Mouse (Mus musculus): Measurements from ENCODE around the gene Phlda3. TPM values are rescaled to one million over a fixed set of nuclear protein-coding genes. Genes with fewer than 3 reads are reported as not detected.
A peak's percentile ranks its signal among the peaks of the same experiment; 100 is the strongest.

Phlda3 gene
- polyA plus RNA-seq (2015; fragmentation: Nextera tagmentation; extraction: Ambion mirVana), result 77.4 and 80.5 TPM in 2 replicates

- ATAC-seq (ENCODE audit: insufficient read depth, low FRiP score), result peak; percentile 94
- Histone ChIP-seq H3K4me3 (replicated peaks; ENCODE audit: low read length) (peak within 1 kb of the TSS; percentile 70), H3K27me3 (ENCODE audit: control insufficient read depth, insufficient read depth, low read length) (no peaks in the 10 kb centered on the region), H3K4me2 (ENCODE audit: low read depth, low read length) (peak within 1 kb of the TSS; percentile 75), H3K4me1 (ENCODE audit: control insufficient read depth, insufficient read depth, low read length) (peaks cover 34% of the 10 kb centered on the region), H3K27ac (ENCODE audit: low read length) (peak within 1 kb of the TSS; percentile 93), H3K36me3 (ENCODE audit: control insufficient read depth, insufficient read depth, low read length) (no peaks in the 10 kb centered on the region), H3K9me3 (replicated peaks; ENCODE audit: control insufficient read depth, low read length) (no peaks in the 10 kb centered on the region), H3K9ac (ENCODE audit: low read length) (peak within 1 kb of the TSS; percentile 94)
- WGBS, result under 1% methylated on average over 88 of the region's 90 CpGs
These were observed at the start of gene Phlda3 for GRCm38 (mm10) chr1:135765645-135766591. Phlda3 (plus strand) TSS chr1:135766119.

DNA sequence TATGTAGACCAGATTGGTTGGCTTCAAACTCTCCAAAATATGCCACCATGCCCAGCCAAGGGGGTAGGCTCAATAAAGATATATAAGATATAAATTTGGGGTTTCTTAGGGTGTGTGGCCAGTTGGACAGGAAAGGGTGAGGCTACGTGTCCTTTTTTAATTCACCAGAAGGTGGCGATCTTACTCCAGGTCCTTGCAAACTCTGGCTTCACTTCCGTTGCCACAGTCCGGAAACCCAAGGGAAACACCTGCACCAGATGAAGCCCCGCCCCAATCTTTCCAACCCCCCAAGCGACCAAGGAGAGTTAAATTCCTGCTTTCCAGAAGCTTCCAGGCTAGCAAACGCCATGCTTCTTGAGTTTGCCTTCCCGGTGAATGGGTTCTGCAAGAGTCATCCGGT is 46.4 kb upstream of the Phlda3 start:
- H3K27me3 ChIP-seq (ENCODE audit: control insufficient read depth, insufficient read depth, low read length), result no peaks in the 10 kb centered on the region
- no peaks in the 10 kb centered on the region for H3K4me1 ChIP-seq (ENCODE audit: control insufficient read depth, insufficient read depth, low read length)
- 21% methylated on average over 9 of the region's 9 CpGs for WGBS
- ATAC-seq (ENCODE audit: insufficient read depth, low FRiP score), result peak; percentile 78
- H3K27ac ChIP-seq (ENCODE audit: low read length), result no peak overlapping the region
- H3K9ac ChIP-seq (ENCODE audit: low read length), result no peak overlapping the region
- no peak overlapping the region for H3K4me3 ChIP-seq (replicated peaks; ENCODE audit: low read length)
- no peaks in the 10 kb centered on the region for H3K9me3 ChIP-seq (replicated peaks; ENCODE audit: control insufficient read depth, low read length)
- no peaks in the 10 kb centered on the region for H3K36me3 ChIP-seq (ENCODE audit: control insufficient read depth, insufficient read depth, low read length)
- H3K4me2 ChIP-seq (ENCODE audit: low read depth, low read length), result no peak overlapping the region

DNA sequence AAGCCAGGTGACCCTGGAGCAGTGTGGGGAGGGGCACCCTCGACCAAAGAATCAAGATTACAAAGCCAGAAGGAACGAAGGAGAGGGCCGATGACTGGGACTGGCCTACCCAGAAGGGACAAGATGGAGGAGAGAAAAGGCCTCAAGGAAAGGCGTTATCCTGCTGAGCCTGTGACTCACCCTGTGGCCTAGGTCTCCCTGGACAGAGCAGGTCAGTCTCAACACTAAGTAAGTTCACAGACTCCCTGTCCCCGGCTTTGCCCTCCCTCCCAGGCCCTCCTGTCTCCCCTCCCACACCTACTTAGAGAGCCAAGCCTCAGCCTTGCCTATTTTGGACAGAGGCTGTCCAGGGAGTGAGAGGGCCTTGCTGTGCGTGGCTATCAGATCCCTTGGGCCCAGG is 45.9 kb upstream of the Phlda3 start, which contains the start of gene Csrp1:
TSS of gene Csrp1 (plus strand) at position 79 of the 400 bp plus-strand sequence.
- Histone ChIP-seq H3K4me3 (replicated peaks; ENCODE audit: low read length) (no peak within 1 kb of the TSS), H3K27ac (ENCODE audit: low read length) (no peak within 1 kb of the TSS), H3K9me3 (replicated peaks; ENCODE audit: control insufficient read depth, low read length) (no peaks in the 10 kb centered on the region), H3K4me1 (ENCODE audit: control insufficient read depth, insufficient read depth, low read length) (no peaks in the 10 kb centered on the region), H3K9ac (ENCODE audit: low read length) (0 out of 2 replicates have a peak within 1 kb of the TSS, but pooled peaks have one; percentile 2), H3K27me3 (ENCODE audit: control insufficient read depth, insufficient read depth, low read length) (no peaks in the 10 kb centered on the region), H3K4me2 (ENCODE audit: low read depth, low read length) (no peak within 1 kb of the TSS), H3K36me3 (ENCODE audit: control insufficient read depth, insufficient read depth, low read length) (no peaks in the 10 kb centered on the region)
- peak; percentile 23; the same call in 1 of the 2 replicates for ATAC-seq (ENCODE audit: insufficient read depth, low FRiP score)
- 64% methylated on average over 6 of the region's 6 CpGs for WGBS

DNA sequence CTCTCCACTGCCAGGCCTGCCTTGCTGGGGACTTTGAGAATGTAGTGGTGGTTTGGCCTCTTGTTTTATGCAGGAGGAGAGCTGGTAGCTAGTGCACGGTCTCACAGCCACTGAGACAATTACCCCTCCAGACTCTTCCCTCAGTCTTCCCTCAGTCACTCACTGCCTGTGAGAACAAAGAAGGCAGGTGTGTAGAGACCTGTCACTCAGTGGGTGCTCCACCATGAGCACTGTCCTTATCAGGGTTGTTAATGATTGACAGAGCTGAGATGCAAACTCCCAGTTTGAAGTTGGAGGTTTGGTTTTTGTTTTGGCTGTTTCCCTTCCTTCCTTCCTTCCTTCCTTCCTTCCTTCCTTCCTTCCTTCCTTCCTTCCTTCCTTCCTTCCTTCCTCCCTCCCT is 42.9 kb upstream of the Phlda3 start:
- Histone ChIP-seq H3K27me3 (ENCODE audit: control insufficient read depth, insufficient read depth, low read length) (no peaks in the 10 kb centered on the region), H3K4me2 (ENCODE audit: low read depth, low read length) (no peak overlapping the region), H3K9ac (ENCODE audit: low read length) (no peak overlapping the region), H3K27ac (ENCODE audit: low read length) (no peak overlapping the region), H3K9me3 (replicated peaks; ENCODE audit: control insufficient read depth, low read length) (no peaks in the 10 kb centered on the region), H3K36me3 (ENCODE audit: control insufficient read depth, insufficient read depth, low read length) (no peaks in the 10 kb centered on the region), H3K4me3 (replicated peaks; ENCODE audit: low read length) (no peak overlapping the region), H3K4me1 (ENCODE audit: control insufficient read depth, insufficient read depth, low read length) (no peaks in the 10 kb centered on the region)
- 35% methylated on average over 1 of the region's 1 CpGs for WGBS
- peak; percentile 65 for ATAC-seq (ENCODE audit: insufficient read depth, low FRiP score)

DNA sequence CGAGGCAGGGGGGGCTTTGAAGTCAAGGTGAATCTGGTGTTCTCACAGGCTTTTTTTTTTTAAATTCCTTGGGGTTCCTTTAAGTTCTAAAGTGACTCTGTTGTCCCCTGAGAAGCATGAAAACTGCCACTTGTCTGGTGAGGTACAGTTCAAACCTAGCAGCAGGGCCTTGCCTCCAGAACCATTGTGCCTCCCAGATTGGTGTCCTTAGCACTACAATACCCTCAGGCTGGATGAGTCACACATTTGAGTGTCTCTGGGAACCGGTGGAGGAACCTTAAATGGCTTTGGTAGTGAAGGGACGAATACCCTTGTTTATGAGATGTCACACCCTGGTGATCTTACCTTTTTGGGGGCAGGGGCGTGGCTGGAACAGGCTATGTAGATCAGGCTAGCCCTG is 41.8 kb upstream of the Phlda3 start:
- Histone ChIP-seq H3K36me3 (ENCODE audit: control insufficient read depth, insufficient read depth, low read length) (no peaks in the 10 kb centered on the region), H3K9me3 (replicated peaks; ENCODE audit: control insufficient read depth, low read length) (no peaks in the 10 kb centered on the region), H3K27me3 (ENCODE audit: control insufficient read depth, insufficient read depth, low read length) (no peaks in the 10 kb centered on the region), H3K27ac (ENCODE audit: low read length) (no peak overlapping the region), H3K4me3 (replicated peaks; ENCODE audit: low read length) (no peak overlapping the region), H3K4me2 (ENCODE audit: low read depth, low read length) (no peak overlapping the region), H3K9ac (ENCODE audit: low read length) (no peak overlapping the region), H3K4me1 (ENCODE audit: control insufficient read depth, insufficient read depth, low read length) (no peaks in the 10 kb centered on the region)
- 64% methylated on average over 4 of the region's 4 CpGs for WGBS
- no peak for ATAC-seq (ENCODE audit: insufficient read depth, low FRiP score)

DNA sequence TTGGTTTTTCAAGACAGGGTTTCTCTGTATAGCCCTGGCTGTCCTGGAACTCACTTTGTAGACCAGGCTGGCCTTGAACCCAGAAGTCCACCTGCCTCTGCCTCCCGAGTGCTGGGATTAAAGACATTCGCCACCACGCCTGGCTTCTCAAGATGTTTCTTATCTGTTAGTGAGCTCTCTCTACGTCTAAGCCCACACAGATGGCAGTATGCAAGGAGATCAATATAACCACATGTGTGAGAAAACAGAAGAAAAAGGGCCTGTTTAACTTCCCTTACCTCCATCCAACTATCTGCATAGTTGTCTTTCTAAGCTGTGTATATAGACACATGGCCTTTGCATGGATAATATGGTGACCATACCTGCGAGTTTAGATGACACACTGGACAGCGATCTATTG is 40.6 kb upstream of the Phlda3 start:
- Histone ChIP-seq H3K4me2 (ENCODE audit: low read depth, low read length) (no peak overlapping the region), H3K9me3 (replicated peaks; ENCODE audit: control insufficient read depth, low read length) (no peaks in the 10 kb centered on the region), H3K4me3 (replicated peaks; ENCODE audit: low read length) (no peak overlapping the region), H3K4me1 (ENCODE audit: control insufficient read depth, insufficient read depth, low read length) (peaks cover 7% of the 10 kb centered on the region), H3K9ac (ENCODE audit: low read length) (no peak overlapping the region), H3K36me3 (ENCODE audit: control insufficient read depth, insufficient read depth, low read length) (no peaks in the 10 kb centered on the region), H3K27me3 (ENCODE audit: control insufficient read depth, insufficient read depth, low read length) (no peaks in the 10 kb centered on the region), H3K27ac (ENCODE audit: low read length) (no peak overlapping the region)
- WGBS, result 90% methylated on average over 6 of the region's 6 CpGs
- ATAC-seq (ENCODE audit: insufficient read depth, low FRiP score), result no peak

DNA sequence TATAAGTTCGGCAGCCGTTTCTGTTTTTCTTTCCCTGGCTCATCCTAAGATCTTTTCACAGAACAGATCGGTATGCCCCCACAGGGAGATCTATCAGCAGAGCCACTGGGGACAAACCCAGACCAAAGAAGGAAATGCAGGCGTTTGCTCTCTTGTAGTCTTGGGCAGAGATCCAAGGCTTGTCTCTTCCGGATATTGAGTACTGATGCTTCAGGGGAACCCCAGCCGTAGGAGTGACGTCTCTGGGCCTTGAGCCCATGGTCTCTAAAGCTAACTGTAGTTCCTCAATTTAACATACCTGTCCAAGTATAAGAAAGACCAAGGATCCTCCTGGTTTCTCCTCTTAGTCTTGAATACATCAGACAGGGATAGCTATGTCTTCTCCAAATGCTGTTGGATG is 40.0 kb upstream of the Phlda3 start:
- Histone ChIP-seq H3K9me3 (replicated peaks; ENCODE audit: control insufficient read depth, low read length) (no peaks in the 10 kb centered on the region), H3K4me2 (ENCODE audit: low read depth, low read length) (no peak overlapping the region), H3K36me3 (ENCODE audit: control insufficient read depth, insufficient read depth, low read length) (no peaks in the 10 kb centered on the region), H3K27me3 (ENCODE audit: control insufficient read depth, insufficient read depth, low read length) (no peaks in the 10 kb centered on the region), H3K4me1 (ENCODE audit: control insufficient read depth, insufficient read depth, low read length) (peaks cover 13% of the 10 kb centered on the region), H3K27ac (ENCODE audit: low read length) (no peak overlapping the region), H3K4me3 (replicated peaks; ENCODE audit: low read length) (no peak overlapping the region), H3K9ac (ENCODE audit: low read length) (no peak overlapping the region)
- WGBS, result 38% methylated on average over 7 of the region's 7 CpGs
- no peak for ATAC-seq (ENCODE audit: insufficient read depth, low FRiP score)

DNA sequence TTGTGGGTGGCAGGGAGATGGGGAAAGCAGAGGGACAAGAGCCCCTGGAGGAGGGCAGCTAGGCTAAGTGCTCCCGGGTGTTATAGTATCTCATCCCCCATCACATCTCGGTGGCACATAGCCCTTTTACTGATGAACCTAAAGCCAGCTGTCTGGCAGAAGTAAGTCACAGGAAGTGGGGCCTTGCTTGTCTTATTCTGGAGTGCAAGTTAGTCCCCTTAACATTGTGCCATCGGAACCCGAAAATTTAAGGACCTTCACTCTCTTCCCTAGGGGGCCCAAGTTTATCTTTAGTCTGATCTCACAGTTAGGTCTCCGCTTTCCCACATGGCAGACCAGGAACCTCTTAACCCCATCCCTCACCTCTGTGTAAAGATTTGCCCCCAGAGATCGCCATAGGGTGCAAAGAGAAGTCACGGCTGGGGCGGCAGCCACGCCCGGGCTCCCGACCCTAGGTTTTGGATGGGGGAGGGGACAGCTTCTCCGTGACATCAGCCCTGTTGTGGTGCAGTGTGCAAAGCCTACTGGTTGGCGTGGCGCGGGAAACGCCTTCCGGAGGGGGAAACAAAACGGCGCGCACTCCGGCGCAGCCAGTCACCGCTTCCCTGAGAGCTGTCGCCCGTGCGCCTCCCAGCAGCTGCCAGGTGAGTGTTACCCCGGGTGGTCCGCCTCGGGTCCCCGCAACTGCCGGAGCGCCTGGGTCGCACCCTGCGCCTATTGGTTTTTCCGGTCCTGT is 37.1 kb upstream of the Phlda3 start:
- ATAC-seq (ENCODE audit: insufficient read depth, low FRiP score), result peak; percentile 83
- 2% methylated on average over 35 of the region's 35 CpGs for WGBS

DNA sequence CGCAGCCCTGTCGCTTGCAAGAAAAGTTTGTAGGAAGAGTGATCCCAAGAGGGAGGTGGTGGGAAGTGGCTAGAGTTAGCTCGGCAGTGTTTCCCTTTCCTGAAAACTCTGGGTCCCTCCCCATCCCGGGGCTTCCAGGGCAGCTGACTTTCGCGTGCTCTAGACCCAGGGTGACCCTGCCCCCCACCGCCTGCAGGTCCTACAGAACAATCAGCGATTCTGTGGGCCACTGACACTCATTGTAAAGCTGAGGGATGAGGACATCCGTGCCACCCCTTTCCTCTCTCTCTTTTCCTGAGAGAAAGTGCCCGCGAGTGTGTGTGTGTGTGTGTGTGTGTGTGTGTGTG is 36.6 kb upstream of the Phlda3 start:
- peak; percentile 6 for ATAC-seq (ENCODE audit: insufficient read depth, low FRiP score)
- H3K9me3 ChIP-seq (replicated peaks; ENCODE audit: control insufficient read depth, low read length), result no peaks in the 10 kb centered on the region
- peak overlapping the region; percentile 75 for H3K4me3 ChIP-seq (replicated peaks; ENCODE audit: low read length)
- peak overlapping the region; percentile 92 for H3K9ac ChIP-seq (ENCODE audit: low read length)
- no peaks in the 10 kb centered on the region for H3K36me3 ChIP-seq (ENCODE audit: control insufficient read depth, insufficient read depth, low read length)
- peak overlapping the region; percentile 81 for H3K4me2 ChIP-seq (ENCODE audit: low read depth, low read length)
- H3K27ac ChIP-seq (ENCODE audit: low read length), result peak overlapping the region; percentile 96
- 2% methylated on average over 11 of the region's 11 CpGs for WGBS
- H3K4me1 ChIP-seq (ENCODE audit: control insufficient read depth, insufficient read depth, low read length), result peaks cover 43% of the 10 kb centered on the region
- H3K27me3 ChIP-seq (ENCODE audit: control insufficient read depth, insufficient read depth, low read length), result no peaks in the 10 kb centered on the region

More for the DNA sequence above, 37.1 kb upstream of the Phlda3 start:
- Histone ChIP-seq H3K9ac (ENCODE audit: low read length) (peak overlapping the region; percentile 92), H3K27me3 (ENCODE audit: control insufficient read depth, insufficient read depth, low read length) (no peaks in the 10 kb centered on the region), H3K4me1 (ENCODE audit: control insufficient read depth, insufficient read depth, low read length) (peaks cover 37% of the 10 kb centered on the region), H3K4me3 (replicated peaks; ENCODE audit: low read length) (peak overlapping the region; percentile 75), H3K36me3 (ENCODE audit: control insufficient read depth, insufficient read depth, low read length) (no peaks in the 10 kb centered on the region), H3K9me3 (replicated peaks; ENCODE audit: control insufficient read depth, low read length) (no peaks in the 10 kb centered on the region), H3K27ac (ENCODE audit: low read length) (peak overlapping the region; percentile 96), H3K4me2 (ENCODE audit: low read depth, low read length) (peak overlapping the region; percentile 81)

All from stomach, embryonic 16.5 days (tissue).